Mouse (Mus musculus) olfactory bulb, adult 2 months (tissue): ENCODE data around the gene Uggt1. TPM values are rescaled to one million over a fixed set of nuclear protein-coding genes. Genes with fewer than 3 reads are reported as not detected.

Experiments
- H3K27ac ChIP-seq: fragments of 200-500 bp; 2 replicates; pipeline ENCODE4 v1.5.1; 2012; ENCODE audit warnings: low read depth, low read length; ENCODE audit not compliant: insufficient read depth
- H3K4me1 ChIP-seq: fragments of 200-500 bp; 2 replicates; pipeline ENCODE4 v1.6.1; 2012; ENCODE audit warnings: low read length; ENCODE audit not compliant: control insufficient read depth, insufficient read depth
- H3K4me3 ChIP-seq: fragments of 200-500 bp; 2 replicates; pipeline ENCODE4 v1.5.1; 2012; ENCODE audit warnings: mild to moderate bottlenecking, low read depth, low read length, moderate library complexity; ENCODE audit not compliant: insufficient read depth
- CTCF ChIP-seq: fragments of 200-500 bp; IDR thresholded peaks from 2 replicates; pipeline ENCODE4 v1.5.1; 2012; ENCODE audit warnings: low read depth, mild to moderate bottlenecking, low read length, moderate library complexity; ENCODE audit not compliant: insufficient read depth
- POLR2A ChIP-seq: fragments of 200-500 bp; IDR thresholded peaks from 2 replicates; pipeline ENCODE4 v1.6.1; 2012; ENCODE audit warnings: mild to moderate bottlenecking, low read depth, low read length, moderate library complexity; ENCODE audit not compliant: insufficient read depth
- WGBS: fragments of 180-500 bp; shearing (Covaris S2); methylation state at CpG from one replicate; pipeline ENCODE4 v1.1.7; 2018; 5-methylcytosine and 5-hydroxymethylcytosine counted together
- polyA plus RNA-seq: library from polyadenylated mRNA; stranded (reverse); fragments of >200 nt; gene quantifications from 2 replicates; pipeline ENCODE4 v1.2.4, GENCODE M21; 2012; ENCODE audit warnings: low replicate concordance; ENCODE audit not compliant: missing spikeins, insufficient read depth, insufficient read length

Gene Uggt1
- polyA plus RNA-seq, 1 experiment = not detected

GRCm38 (mm10) chr1:36133647-36134046 lies 110.9 kb downstream of the Uggt1 start:
- H3K27ac ChIP-seq = no peak overlapping the region
- TF ChIP-seq POLR2A = no peak
- WGBS = 77% methylated on average over 3 of the region's 3 CpGs
- no peaks in the 10 kb centered on the region for H3K4me1 ChIP-seq
- H3K4me3 ChIP-seq = no peak overlapping the region

- WGBS = 83% methylated on average over 8 of the region's 8 CpGs
- no peaks in the 10 kb centered on the region for H3K4me1 ChIP-seq
- no peak overlapping the region for H3K27ac ChIP-seq
- H3K4me3 ChIP-seq = no peak overlapping the region
- no peak for TF ChIP-seq CTCF
- TF ChIP-seq POLR2A = no peak
Measured at GRCm38 (mm10) chr1:36133041-36133440, 111.5 kb downstream of the Uggt1 start.

- no peaks in the 10 kb centered on the region for H3K4me1 ChIP-seq
- H3K27ac ChIP-seq = no peak overlapping the region
- WGBS = 76% methylated on average over 4 of the region's 4 CpGs
- no peak overlapping the region for H3K4me3 ChIP-seq
- no peak for TF ChIP-seq CTCF
- no peak for TF ChIP-seq POLR2A
Measured at GRCm38 (mm10) chr1:36132211-36132610, 112.3 kb downstream of the Uggt1 start.

GRCm38 (mm10) chr1:36131766-36132165 lies 112.8 kb downstream of the Uggt1 start:
- 86% methylated on average over 8 of the region's 8 CpGs for WGBS
- TF ChIP-seq CTCF (no peak), POLR2A (no peak)
- H3K27ac ChIP-seq = no peak overlapping the region
- H3K4me1 ChIP-seq = no peaks in the 10 kb centered on the region
- no peak overlapping the region for H3K4me3 ChIP-seq

- Histone ChIP-seq H3K27ac (no peak overlapping the region), H3K4me1 (no peaks in the 10 kb centered on the region), H3K4me3 (no peak overlapping the region)
- WGBS = 52% methylated on average over 4 of the region's 4 CpGs
- no peak for TF ChIP-seq POLR2A
- no peak for TF ChIP-seq CTCF
Measured at GRCm38 (mm10) chr1:36131154-36131553, 113.4 kb downstream of the Uggt1 start.

GRCm38 (mm10) chr1:36130307-36131035 lies 114.0 kb downstream of the Uggt1 start:
- no peak overlapping the region for H3K27ac ChIP-seq
- WGBS = 90% methylated on average over 4 of the region's 4 CpGs
- TF ChIP-seq CTCF (no peak), POLR2A (no peak)
- H3K4me1 ChIP-seq = no peaks in the 10 kb centered on the region
- H3K4me3 ChIP-seq = no peak overlapping the region

GRCm38 (mm10) chr1:36129881-36130280 lies 114.6 kb downstream of the Uggt1 start:
- TF ChIP-seq POLR2A = no peak
- no peak for TF ChIP-seq CTCF
- Histone ChIP-seq H3K27ac (no peak overlapping the region), H3K4me3 (no peak overlapping the region), H3K4me1 (no peaks in the 10 kb centered on the region)
- 92% methylated on average over 8 of the region's 8 CpGs for WGBS

GRCm38 (mm10) chr1:36129126-36129525 lies 115.4 kb downstream of the Uggt1 start:
- Histone ChIP-seq H3K4me1 (no peaks in the 10 kb centered on the region), H3K4me3 (no peak overlapping the region), H3K27ac (no peak overlapping the region)
- no peak for TF ChIP-seq POLR2A
- WGBS = 61% methylated on average over 4 of the region's 4 CpGs

GRCm38 (mm10) chr1:36125076-36125475 lies 119.4 kb downstream of the Uggt1 start:
- whole genome bisulfite sequencing = 79% methylated on average over 7 of the region's 7 CpGs
- no peak overlapping the region for H3K27ac ChIP-seq
- TF ChIP-seq POLR2A (no peak), CTCF (no peak)

GRCm38 (mm10) chr1:36121172-36121571 lies 123.3 kb downstream of the Uggt1 start:
- no peak overlapping the region for H3K4me3 ChIP-seq
- no peak overlapping the region for H3K27ac ChIP-seq
- no peak for TF ChIP-seq CTCF
- no peak for TF ChIP-seq POLR2A
- H3K4me1 ChIP-seq = peaks cover 5% of the 10 kb centered on the region
- 90% methylated on average over 8 of the region's 8 CpGs for WGBS

More at GRCm38 (mm10) chr1:36125076-36125475, 119.4 kb downstream of the Uggt1 start:
- Histone ChIP-seq H3K4me1 (no peaks in the 10 kb centered on the region), H3K4me3 (no peak overlapping the region)
